Mouse (Mus musculus) myocyte (in vitro differentiated cells): Measurements from ENCODE around the gene Limch1. TPM values are rescaled to one million over a fixed set of nuclear protein-coding genes. Genes with fewer than 3 reads are reported as not detected.

Experiments used
- H3K27me3 ChIP-seq: one replicate; pipeline ENCODE4 v1.6.1; 2011; ENCODE audit not compliant: control insufficient read depth, insufficient read depth, insufficient read length
- H3K36me3 ChIP-seq: one replicate; pipeline ENCODE4 v1.6.1; 2011; ENCODE audit not compliant: control insufficient read depth, insufficient read depth
- H3K4me2 ChIP-seq: one replicate; pipeline ENCODE4 v1.6.1; 2011; ENCODE audit warnings: low read depth, control low read depth
- H3K4me3 ChIP-seq: one replicate; pipeline ENCODE4 v1.5.1; 2011; ENCODE audit warnings: mild to moderate bottlenecking, control low read depth, moderate library complexity
- H3K79me2 ChIP-seq: one replicate; pipeline ENCODE4 v1.6.1; 2011; ENCODE audit not compliant: control insufficient read depth, insufficient read depth
- H3ac ChIP-seq: one replicate; pipeline ENCODE4 v1.6.1; 2011; ENCODE audit not compliant: control insufficient read depth, insufficient read length
- CEBPB ChIP-seq: IDR thresholded peaks from 2 replicates; pipeline ENCODE4 v1.6.1; 2011; ENCODE audit warnings: mild to moderate bottlenecking, moderate library complexity; ENCODE audit not compliant: poor library complexity, insufficient read depth, severe bottlenecking
- E2F4 ChIP-seq: IDR thresholded peaks from one replicate; pipeline ENCODE4 v1.6.1; 2011; ENCODE audit warnings: mild to moderate bottlenecking, control low read depth, moderate library complexity; ENCODE audit not compliant: insufficient read depth
- MAX ChIP-seq: IDR thresholded peaks from one replicate; pipeline ENCODE4 v1.6.1; 2011; ENCODE audit warnings: low read depth, mild to moderate bottlenecking, control low read depth
- MYOD1 ChIP-seq, 3 experiments: IDR thresholded peaks; one replicate each; pipeline ENCODE4 v1.6.1; 2011; ENCODE audit warnings: control low read depth in 2 of 3, low read depth in 2 of 3, mild to moderate bottlenecking in 2 of 3, moderate library complexity in 1 of 3; ENCODE audit not compliant: insufficient read length in 2 of 3, control insufficient read depth in 1 of 3
- MYOG ChIP-seq, 3 experiments: IDR thresholded peaks; one replicate each; pipeline ENCODE4 v1.6.1; 2011; ENCODE audit warnings: control low read depth in 2 of 3, low read depth in 2 of 3, mild to moderate bottlenecking in 2 of 3; ENCODE audit not compliant: insufficient read length in 2 of 3, control insufficient read depth in 1 of 3, insufficient read depth in 1 of 3
- POLR2A ChIP-seq: IDR thresholded peaks from one replicate; pipeline ENCODE4 v1.6.1; 2011; ENCODE audit warnings: low read depth, mild to moderate bottlenecking, control low read depth, moderate library complexity; ENCODE audit not compliant: insufficient read length
- POLR2AphosphoS2 ChIP-seq: IDR thresholded peaks from one replicate; pipeline ENCODE4 v1.6.1; 2011; ENCODE audit warnings: low read depth, control low read depth; ENCODE audit not compliant: insufficient read length
- REST ChIP-seq: IDR thresholded peaks from one replicate; pipeline ENCODE4 v1.6.1; 2011; ENCODE audit warnings: mild to moderate bottlenecking, control low read depth, moderate library complexity; ENCODE audit not compliant: insufficient read depth, insufficient read length
- SRF ChIP-seq: IDR thresholded peaks from one replicate; pipeline ENCODE4 v1.6.1; 2011; ENCODE audit warnings: low read depth; ENCODE audit not compliant: control insufficient read depth, insufficient read length
- TCF12 ChIP-seq: IDR thresholded peaks from one replicate; pipeline ENCODE4 v1.6.1; 2011; ENCODE audit warnings: mild to moderate bottlenecking, control low read depth; ENCODE audit not compliant: poor library complexity, insufficient read depth, severe bottlenecking
- TCF3 ChIP-seq: IDR thresholded peaks from one replicate; pipeline ENCODE4 v1.6.1; 2011; ENCODE audit warnings: low read depth, control low read depth; ENCODE audit not compliant: insufficient read length
- USF1 ChIP-seq: IDR thresholded peaks from one replicate; pipeline ENCODE4 v1.6.1; 2011; ENCODE audit warnings: low read depth, mild to moderate bottlenecking, control low read depth, moderate library complexity
- polyA plus RNA-seq: library from polyadenylated mRNA; unstranded; fragments of >200 nt; fragmentation: generic; extraction: Trizol; gene quantifications from one replicate; pipeline ENCODE4 v1.2.1, GENCODE M21; 2012; ENCODE audit warnings: missing spikeins

Limch1 gene
- polyA plus RNA-seq, 1 experiment, result 0.79 TPM

DNA sequence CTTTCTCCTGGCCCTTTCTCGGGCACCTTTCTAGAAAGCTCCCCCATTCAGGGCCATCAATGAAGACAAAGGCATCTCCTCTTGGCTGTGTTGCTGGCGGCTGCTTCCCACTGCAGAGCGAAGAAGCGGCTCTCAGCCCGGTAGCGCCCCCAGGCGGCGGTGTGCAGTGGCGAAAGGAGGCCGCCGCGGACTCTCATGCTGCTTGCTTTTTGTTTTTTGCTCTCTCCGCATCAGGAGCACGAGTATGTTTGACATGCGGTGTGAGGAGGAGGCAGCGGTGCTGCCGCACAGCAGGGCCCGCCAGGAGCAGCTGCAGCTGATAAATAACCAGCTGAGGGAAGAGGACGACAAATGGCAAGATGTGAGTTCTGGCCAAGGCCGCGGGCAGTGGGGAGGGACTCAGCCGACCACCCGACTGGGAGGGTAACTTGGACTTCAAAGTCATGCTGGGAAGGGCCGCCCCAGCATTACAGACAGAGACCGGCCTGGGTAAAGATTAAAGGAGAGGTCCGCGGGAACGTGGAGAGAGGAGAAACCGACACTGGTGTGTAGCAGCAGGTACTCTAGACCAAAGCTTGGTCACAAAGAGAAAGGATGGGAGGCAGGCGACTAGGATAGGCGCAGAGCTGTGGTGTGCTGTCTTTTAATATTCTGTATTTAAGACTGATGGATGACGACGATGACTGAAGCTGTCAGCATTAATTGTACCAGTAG lies 251.4 kb downstream of the Limch1 start:
- H3ac ChIP-seq, result no peak overlapping the region
- H3K27me3 ChIP-seq, result peaks cover 21% of the 10 kb centered on the region
- no peaks in the 10 kb centered on the region for H3K79me2 ChIP-seq
- H3K36me3 ChIP-seq, result no peaks in the 10 kb centered on the region
- TF ChIP-seq MYOG (IDR thresholded peaks at IDR 0.05; ENCODE audit: control insufficient read depth in 1 of 3, insufficient read depth in 1 of 3, insufficient read length in 2 of 3, low read depth in 2 of 3) (peak in 1 of 3 experiments; percentile 54), CEBPB (no peak), USF1 (no peak), MYOD1 (IDR thresholded peaks at IDR 0.05; ENCODE audit: control insufficient read depth in 1 of 3, insufficient read length in 2 of 3, low read depth in 2 of 3) (peak in 1 of 3 experiments; percentile 34), E2F4 (no peak), TCF12 (no peak)
- no peak overlapping the region for H3K4me2 ChIP-seq
- H3K4me3 ChIP-seq, result no peak overlapping the region

DNA sequence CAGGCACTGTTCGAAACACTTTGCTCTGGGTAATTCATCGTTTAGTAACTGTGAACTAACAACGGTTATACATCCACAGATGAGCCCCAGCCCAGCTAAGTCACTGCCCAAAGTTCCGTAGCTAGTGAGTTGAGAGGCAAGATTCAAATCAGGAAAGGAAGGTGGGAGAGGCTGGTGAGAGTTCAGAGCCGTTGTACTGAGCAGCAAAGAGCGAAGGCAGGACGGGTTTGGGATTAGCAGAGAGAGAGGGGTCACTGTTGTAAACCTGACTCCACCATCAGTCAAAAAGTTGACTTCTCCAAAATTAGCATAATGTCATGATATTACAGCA lies 251.9 kb downstream of the Limch1 start:
- Histone ChIP-seq H3K27me3 (peaks cover 21% of the 10 kb centered on the region), H3K4me3 (no peak overlapping the region), H3ac (no peak overlapping the region), H3K4me2 (no peak overlapping the region), H3K79me2 (no peaks in the 10 kb centered on the region), H3K36me3 (no peaks in the 10 kb centered on the region)
- no peak for TF ChIP-seq POLR2A
- TF ChIP-seq TCF3, result no peak
- no peak for TF ChIP-seq MYOG (IDR thresholded peaks at IDR 0.05; ENCODE audit: control insufficient read depth in 1 of 3, insufficient read depth in 1 of 3, insufficient read length in 2 of 3, low read depth in 2 of 3)
- no peak for TF ChIP-seq POLR2AphosphoS2
- no peak for TF ChIP-seq USF1
- TF ChIP-seq TCF12, result no peak
- TF ChIP-seq E2F4, result no peak
- TF ChIP-seq MYOD1 (IDR thresholded peaks at IDR 0.05; ENCODE audit: control insufficient read depth in 1 of 3, insufficient read length in 2 of 3, low read depth in 2 of 3), result no peak
- no peak for TF ChIP-seq SRF
- no peak for TF ChIP-seq MAX
- no peak for TF ChIP-seq CEBPB
- TF ChIP-seq REST, result no peak

- TF ChIP-seq REST, result no peak
- TF ChIP-seq TCF3, result no peak
- TF ChIP-seq USF1, result no peak
- no peak for TF ChIP-seq TCF12
- TF ChIP-seq CEBPB, result no peak
- TF ChIP-seq E2F4, result no peak
- TF ChIP-seq SRF, result no peak
- no peak for TF ChIP-seq MYOG (IDR thresholded peaks at IDR 0.05; ENCODE audit: control insufficient read depth in 1 of 3, insufficient read depth in 1 of 3, insufficient read length in 2 of 3, low read depth in 2 of 3)
- TF ChIP-seq POLR2AphosphoS2, result no peak
- no peak for TF ChIP-seq MYOD1 (IDR thresholded peaks at IDR 0.05; ENCODE audit: control insufficient read depth in 1 of 3, insufficient read length in 2 of 3, low read depth in 2 of 3)
- TF ChIP-seq POLR2A, result no peak
- no peak for TF ChIP-seq MAX
- Histone ChIP-seq H3K4me2 (no peak overlapping the region), H3K4me3 (no peak overlapping the region), H3ac (no peak overlapping the region), H3K27me3 (peaks cover 21% of the 10 kb centered on the region), H3K36me3 (no peaks in the 10 kb centered on the region), H3K79me2 (no peaks in the 10 kb centered on the region)
Observed at GRCm38 (mm10) chr5:66998341-66998740, 252.7 kb downstream of the Limch1 start.

DNA sequence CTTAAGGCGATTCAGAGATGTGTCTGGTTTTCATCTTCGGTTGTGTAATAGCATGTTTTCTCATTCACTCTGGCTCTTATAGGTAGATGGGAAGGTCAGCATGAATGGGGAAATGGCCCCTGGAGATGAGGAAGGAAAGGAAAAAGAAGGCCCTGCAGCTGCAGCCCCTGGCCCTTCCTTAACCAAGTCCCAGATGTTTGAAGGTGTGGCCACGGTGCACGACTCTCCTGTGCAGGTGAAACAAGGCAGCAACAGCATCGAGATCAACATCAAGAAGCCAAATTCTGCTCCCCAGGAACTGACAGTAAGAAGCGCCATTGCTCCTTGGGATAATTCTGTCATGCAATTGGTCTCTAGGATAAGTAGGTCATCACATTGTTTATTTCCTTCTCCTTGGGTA lies 256.7 kb downstream of the Limch1 start:
- Histone ChIP-seq H3K27me3 (peaks cover 14% of the 10 kb centered on the region), H3K4me2 (no peak overlapping the region), H3K79me2 (no peaks in the 10 kb centered on the region), H3K4me3 (no peak overlapping the region), H3K36me3 (no peaks in the 10 kb centered on the region), H3ac (no peak overlapping the region)
- TF ChIP-seq MYOD1 (IDR thresholded peaks at IDR 0.05; ENCODE audit: control insufficient read depth in 1 of 3, insufficient read length in 2 of 3, low read depth in 2 of 3) (no peak), CEBPB (no peak), POLR2A (no peak), E2F4 (no peak), MYOG (IDR thresholded peaks at IDR 0.05; ENCODE audit: control insufficient read depth in 1 of 3, insufficient read depth in 1 of 3, insufficient read length in 2 of 3, low read depth in 2 of 3) (no peak), POLR2AphosphoS2 (no peak), TCF3 (no peak)

- no peaks in the 10 kb centered on the region for H3K27me3 ChIP-seq
- H3K36me3 ChIP-seq, result no peaks in the 10 kb centered on the region
- no peak for TF ChIP-seq E2F4
- H3K4me3 ChIP-seq, result no peak overlapping the region
- no peaks in the 10 kb centered on the region for H3K79me2 ChIP-seq
- H3ac ChIP-seq, result no peak overlapping the region
- no peak overlapping the region for H3K4me2 ChIP-seq
Observed at GRCm38 (mm10) chr5:67004619-67005018, 259.0 kb downstream of the Limch1 start.
